Mouse (Mus musculus) thymus, postnatal 0 days (tissue): ENCODE measurements around the gene Abca13. TPM values are rescaled to one million over a fixed set of nuclear protein-coding genes. Genes with fewer than 3 reads are reported as not detected.
"Not testable (repeated sequence)": the region's sequence is repeated elsewhere in the genome, so short reads cannot be mapped to it uniquely, and the experiment has no call there.

Experiments
- DNase-seq: peaks from one replicate; pipeline ENCODE4 v3.0.0-alpha.2; 2015; ENCODE audit warnings: low spot score
- polyA plus RNA-seq: library from polyadenylated mRNA; unstranded; fragments of >200 nt; fragmentation: Nextera tagmentation; extraction: Ambion mirVana; gene quantifications from 2 replicates; pipeline ENCODE4 v1.2.1, GENCODE M21; 2015

Gene Abca13
- polyA plus RNA-seq, 1 experiment from 2014 or later = 0.05 TPM

GRCm38 (mm10) chr11:9285759-9286158 lies 94.0 kb downstream of the Abca13 start:
- DNase-seq = no peak

GRCm38 (mm10) chr11:9291168-9291567 lies 99.4 kb downstream of the Abca13 start:
- DNase-seq = no peak

GRCm38 (mm10) chr11:9299615-9300014 lies 107.9 kb downstream of the Abca13 start:
- no peak for DNase-seq

- no peak for DNase-seq
Observed at GRCm38 (mm10) chr11:9305450-9305849, 113.7 kb downstream of the Abca13 start.

- DNase-seq = no peak
Observed at GRCm38 (mm10) chr11:9316545-9316944, 124.8 kb downstream of the Abca13 start.

- DNase-seq = peak; percentile 43
Observed at GRCm38 (mm10) chr11:9317076-9317929, 125.6 kb downstream of the Abca13 start.

- DNase-seq = no peak
Observed at GRCm38 (mm10) chr11:9338151-9338550, 146.4 kb downstream of the Abca13 start.

GRCm38 (mm10) chr11:9347724-9348123 lies 156.0 kb downstream of the Abca13 start:
- DNase-seq = no peak

- DNase-seq = no peak
Observed at GRCm38 (mm10) chr11:9373160-9373559, 181.4 kb downstream of the Abca13 start.

- DNase-seq = not testable (repeated sequence)
Observed at GRCm38 (mm10) chr11:9374426-9374825, 182.7 kb downstream of the Abca13 start.

- no peak for DNase-seq
Observed at GRCm38 (mm10) chr11:9388520-9388919, 196.8 kb downstream of the Abca13 start.

- DNase-seq = no peak
Observed at GRCm38 (mm10) chr11:9416946-9417345, 225.2 kb downstream of the Abca13 start.

GRCm38 (mm10) chr11:9420205-9420604 lies 228.5 kb downstream of the Abca13 start:
- no peak for DNase-seq

GRCm38 (mm10) chr11:9427411-9427810 lies 235.7 kb downstream of the Abca13 start:
- no peak for DNase-seq

GRCm38 (mm10) chr11:9432807-9433206 lies 241.1 kb downstream of the Abca13 start:
- DNase-seq = no peak

GRCm38 (mm10) chr11:9436617-9437016 lies 244.9 kb downstream of the Abca13 start:
- no peak for DNase-seq

- no peak for DNase-seq
Observed at GRCm38 (mm10) chr11:9439781-9440180, 248.0 kb downstream of the Abca13 start.

GRCm38 (mm10) chr11:9441192-9441591 lies 249.4 kb downstream of the Abca13 start:
- DNase-seq = no peak

GRCm38 (mm10) chr11:9472400-9472799 lies 280.7 kb downstream of the Abca13 start:
- no peak for DNase-seq

GRCm38 (mm10) chr11:9481511-9481910 lies 289.8 kb downstream of the Abca13 start:
- DNase-seq = no peak

- no peak for DNase-seq
Observed at GRCm38 (mm10) chr11:9500326-9501142, 308.8 kb downstream of the Abca13 start.

GRCm38 (mm10) chr11:9514966-9515365 lies 323.2 kb downstream of the Abca13 start:
- DNase-seq = not testable (repeated sequence)
